Mouse (Mus musculus) ZHBTc4 (cell line): Measurements from ENCODE around the gene Tmem130.
A peak's percentile ranks its signal among the peaks of the same experiment; 100 is the strongest.

Experiments
- DNase-seq: peaks from one replicate; pipeline ENCODE4 v3.0.0-alpha.2; 2011; ENCODE audit warnings: low read depth, low spot score

Gene Tmem130

GRCm38 (mm10) chr5:144733953-144734352, 27.7 kb downstream of the Tmem130 start:
- DNase-seq = peak; percentile 85

GRCm38 (mm10) chr5:144729216-144729615, 32.4 kb downstream of the Tmem130 start:
- DNase-seq = no peak

- DNase-seq = no peak
These were observed 33.4 kb downstream of the Tmem130 start for GRCm38 (mm10) chr5:144728237-144728636.

GRCm38 (mm10) chr5:144727119-144727518, 34.5 kb downstream of the Tmem130 start:
- peak; percentile 84 for DNase-seq

GRCm38 (mm10) chr5:144725554-144725953, 36.1 kb downstream of the Tmem130 start:
- peak; percentile 70 for DNase-seq

GRCm38 (mm10) chr5:144724926-144725325, 36.7 kb downstream of the Tmem130 start:
- DNase-seq = peak; percentile 83

GRCm38 (mm10) chr5:144720281-144720680, 41.3 kb downstream of the Tmem130 start:
- DNase-seq = no peak

- DNase-seq = no peak
These were observed 41.8 kb downstream of the Tmem130 start for GRCm38 (mm10) chr5:144719781-144720180.

GRCm38 (mm10) chr5:144717186-144717585, 44.4 kb downstream of the Tmem130 start:
- no peak for DNase-seq

- peak; percentile 84 for DNase-seq
These were observed 48.2 kb downstream of the Tmem130 start for GRCm38 (mm10) chr5:144713371-144713770.

- DNase-seq = no peak
These were observed 54.0 kb downstream of the Tmem130 start for GRCm38 (mm10) chr5:144707603-144708002.

- DNase-seq = no peak
These were observed 57.9 kb downstream of the Tmem130 start for GRCm38 (mm10) chr5:144703464-144704368.

- no peak for DNase-seq
These were observed 66.1 kb downstream of the Tmem130 start for GRCm38 (mm10) chr5:144695289-144696060.

GRCm38 (mm10) chr5:144694161-144694560, 67.5 kb downstream of the Tmem130 start:
- DNase-seq = peak; percentile 89

GRCm38 (mm10) chr5:144691421-144691820, 70.2 kb downstream of the Tmem130 start:
- DNase-seq = peak; percentile 31

- no peak for DNase-seq
These were observed 73.2 kb downstream of the Tmem130 start for GRCm38 (mm10) chr5:144688371-144688770.
